Mouse (Mus musculus) thymus, postnatal 25 days (tissue): ENCODE measurements around the gene Foxf1.

Experiments
- DNase-seq: peaks from one replicate; pipeline ENCODE4 v3.0.0; 2022

The Foxf1 gene

GRCm38 (mm10) chr8:121115136-121115535, 30.9 kb downstream of the Foxf1 start:
- no peak for DNase-seq

DNA sequence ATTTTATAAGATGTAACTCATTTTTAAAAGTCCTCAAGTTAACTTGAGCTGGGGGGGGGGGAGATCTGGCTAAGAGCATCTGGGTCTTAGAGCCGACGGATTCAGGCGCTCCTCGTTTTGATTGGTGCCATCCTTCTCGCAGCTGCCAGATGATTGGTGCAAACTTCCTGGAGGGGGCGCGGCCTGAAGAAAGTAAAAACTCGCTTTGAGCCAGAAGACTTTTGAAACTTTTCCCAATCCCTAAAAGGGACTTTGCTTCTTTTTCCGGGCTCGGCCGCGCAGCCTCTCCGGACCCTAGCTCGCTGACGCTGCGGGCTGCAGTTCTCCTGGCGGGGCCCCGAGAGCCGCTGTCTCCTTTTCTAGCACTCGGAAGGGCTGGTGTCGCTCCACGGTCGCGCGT, 31.8 kb downstream of the Foxf1 start, which contains the start of gene Foxc2:
Gene Foxc2 (plus strand): TSS at position 224 of the 400 bp plus-strand sequence.
- peak; percentile 73 for DNase-seq

GRCm38 (mm10) chr8:121116591-121117185, 32.5 kb downstream of the Foxf1 start:
- no peak for DNase-seq

DNA sequence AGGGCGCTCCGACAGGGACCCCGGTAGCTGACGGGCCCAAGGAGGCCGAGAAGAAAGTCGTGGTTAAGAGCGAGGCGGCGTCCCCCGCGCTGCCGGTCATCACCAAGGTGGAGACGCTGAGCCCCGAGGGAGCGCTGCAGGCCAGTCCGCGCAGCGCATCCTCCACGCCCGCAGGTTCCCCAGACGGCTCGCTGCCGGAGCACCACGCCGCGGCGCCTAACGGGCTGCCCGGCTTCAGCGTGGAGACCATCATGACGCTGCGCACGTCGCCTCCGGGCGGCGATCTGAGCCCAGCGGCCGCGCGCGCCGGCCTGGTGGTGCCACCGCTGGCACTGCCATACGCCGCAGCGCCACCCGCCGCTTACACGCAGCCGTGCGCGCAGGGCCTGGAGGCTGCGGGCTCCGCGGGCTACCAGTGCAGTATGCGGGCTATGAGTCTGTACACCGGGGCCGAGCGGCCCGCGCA, 33.0 kb downstream of the Foxf1 start:
- DNase-seq: no peak

GRCm38 (mm10) chr8:121117906-121118305, 33.7 kb downstream of the Foxf1 start:
- DNase-seq: no peak

DNA sequence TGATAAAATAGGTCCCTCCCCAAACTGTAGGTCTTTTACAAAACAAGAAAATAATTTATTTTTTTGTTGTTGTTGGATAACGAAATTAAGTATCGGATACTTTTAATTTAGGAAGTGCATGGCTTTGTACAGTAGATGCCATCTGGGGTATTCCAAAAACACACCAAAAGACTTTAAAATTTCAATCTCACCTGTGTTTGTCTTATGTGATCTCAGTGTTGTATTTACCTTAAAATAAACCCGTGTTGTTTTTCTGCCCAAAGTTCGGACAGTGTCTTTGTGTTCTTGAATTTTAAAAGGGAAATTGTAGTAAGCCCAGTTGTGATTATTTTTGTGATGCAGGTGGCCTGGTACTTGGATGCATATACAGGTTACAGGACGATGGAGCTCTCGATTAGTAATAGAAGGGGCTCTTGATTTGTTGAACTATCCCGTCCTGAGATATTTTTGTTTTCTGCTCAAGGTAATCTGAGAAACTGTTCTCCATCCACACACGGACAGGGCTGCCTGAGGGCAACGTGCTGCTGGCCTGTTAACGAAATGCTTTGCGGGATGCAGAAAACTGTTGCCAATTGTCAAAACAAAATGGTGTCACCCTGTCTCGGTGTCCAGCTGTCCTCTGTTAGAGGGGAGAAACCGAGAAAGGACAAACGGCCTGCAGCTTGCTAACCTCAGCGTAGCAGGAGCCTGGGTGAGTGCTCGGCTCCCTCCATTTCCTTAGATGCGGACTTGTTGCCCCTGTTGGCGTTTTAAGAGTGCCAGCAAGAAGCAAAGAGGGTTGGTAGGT, 34.6 kb downstream of the Foxf1 start:
- no peak for DNase-seq

DNA sequence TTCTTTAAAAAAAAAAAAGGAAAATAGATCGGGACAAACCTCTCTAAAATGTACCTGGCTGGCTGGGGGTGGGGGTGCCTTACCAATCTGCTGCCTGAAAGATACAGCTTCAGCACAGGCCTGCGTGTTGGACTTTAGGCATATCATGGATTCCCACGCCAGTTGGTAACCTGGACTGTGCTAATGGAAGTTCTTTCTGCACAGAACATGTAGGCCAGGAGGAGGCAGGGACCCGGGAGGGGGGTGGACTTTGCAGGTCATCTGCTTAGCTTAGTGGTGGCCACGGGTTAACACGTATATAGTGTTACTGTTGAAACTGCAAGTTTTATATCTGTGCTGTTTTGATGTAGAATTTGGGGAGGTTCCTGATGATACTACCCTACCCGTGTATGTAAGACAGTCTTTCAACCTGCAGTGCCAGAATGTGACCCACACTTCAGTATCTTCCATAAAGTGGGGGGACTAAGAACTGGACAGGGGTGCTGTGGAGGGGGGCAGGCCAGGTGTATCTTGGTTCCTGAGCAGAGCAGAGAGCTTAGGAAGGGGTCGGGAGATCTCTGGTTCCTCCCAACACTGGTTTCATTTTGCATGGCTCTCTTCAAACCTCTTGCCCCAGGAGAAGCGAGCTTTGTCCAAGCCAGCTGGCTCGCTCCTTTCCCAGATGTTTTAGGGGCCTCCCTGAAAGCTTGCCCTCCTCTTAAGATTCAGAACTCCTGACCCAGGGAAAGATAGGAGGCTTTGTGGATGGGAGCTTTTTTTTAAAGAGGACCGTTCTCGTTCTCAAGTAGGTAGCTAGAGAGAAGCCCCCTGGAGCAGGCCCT, 35.7 kb downstream of the Foxf1 start:
- DNase-seq: no peak

GRCm38 (mm10) chr8:121120456-121121419, 36.6 kb downstream of the Foxf1 start:
- DNase-seq: no peak

DNA sequence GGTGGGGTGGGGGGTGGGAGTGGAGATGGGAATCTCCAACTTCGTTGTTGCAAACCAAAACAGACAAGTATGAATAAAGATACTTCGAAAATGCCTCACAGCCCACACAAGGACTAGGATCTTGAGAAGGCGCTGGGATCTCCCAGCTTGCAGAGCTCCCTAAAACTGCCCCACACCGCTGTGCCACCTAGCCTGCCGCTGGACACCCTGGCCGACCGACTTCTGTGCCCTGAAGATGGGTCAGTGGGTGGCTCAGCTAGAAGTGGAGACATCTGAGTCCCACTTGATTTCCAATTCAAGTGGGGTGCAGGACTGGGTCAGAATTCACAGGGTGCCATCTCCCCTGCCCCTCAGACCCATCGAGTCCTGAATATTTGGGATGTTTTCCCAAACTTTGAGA, 37.5 kb downstream of the Foxf1 start:
- DNase-seq: no peak

- no peak for DNase-seq
These were observed 38.2 kb downstream of the Foxf1 start for GRCm38 (mm10) chr8:121122368-121122767.

DNA sequence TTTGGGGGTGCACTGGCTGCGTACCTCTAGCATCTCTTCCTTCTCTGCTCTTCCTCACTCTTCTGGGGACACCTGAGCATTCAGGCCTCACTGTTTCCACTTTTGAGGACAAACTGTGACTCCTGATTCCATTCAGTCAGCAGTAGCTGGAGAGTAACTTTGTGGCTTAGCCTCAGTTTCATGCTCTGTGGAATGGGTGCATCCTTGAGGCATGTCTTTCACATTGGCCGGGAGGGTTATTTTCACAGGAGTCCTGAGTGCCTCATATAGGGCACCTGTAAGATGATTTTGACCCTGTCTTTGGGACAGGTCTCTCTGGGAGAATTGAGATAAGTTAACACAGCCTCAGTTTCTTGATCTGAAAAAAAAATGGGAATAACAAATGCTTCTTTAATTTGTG, 38.9 kb downstream of the Foxf1 start:
- no peak for DNase-seq

- DNase-seq: no peak
These were observed 40.5 kb downstream of the Foxf1 start for GRCm38 (mm10) chr8:121124547-121125239.

- DNase-seq: peak; percentile 25
These were observed 41.2 kb downstream of the Foxf1 start for GRCm38 (mm10) chr8:121125311-121125876.

DNA sequence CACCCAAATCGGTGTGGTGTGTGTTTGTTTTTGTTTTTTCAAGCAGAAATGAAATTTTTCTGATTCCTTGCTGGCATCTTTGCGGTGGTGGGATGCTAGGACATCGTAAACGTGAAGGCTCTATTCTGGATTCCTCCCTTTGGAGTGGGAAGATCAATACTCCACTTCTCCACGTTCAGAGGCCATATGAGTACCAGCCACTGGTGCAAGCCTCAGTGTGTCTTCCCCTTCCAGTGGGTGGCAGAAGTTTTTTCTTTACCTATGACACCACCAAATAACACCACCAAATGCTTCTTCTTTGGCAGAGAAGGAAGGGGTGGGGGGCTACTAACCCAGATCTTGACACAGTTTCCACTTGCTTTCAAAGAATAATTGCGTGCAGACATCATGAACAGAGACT, 42.0 kb downstream of the Foxf1 start:
- no peak for DNase-seq

- DNase-seq: no peak
These were observed 42.5 kb downstream of the Foxf1 start for GRCm38 (mm10) chr8:121126694-121127093.

DNA sequence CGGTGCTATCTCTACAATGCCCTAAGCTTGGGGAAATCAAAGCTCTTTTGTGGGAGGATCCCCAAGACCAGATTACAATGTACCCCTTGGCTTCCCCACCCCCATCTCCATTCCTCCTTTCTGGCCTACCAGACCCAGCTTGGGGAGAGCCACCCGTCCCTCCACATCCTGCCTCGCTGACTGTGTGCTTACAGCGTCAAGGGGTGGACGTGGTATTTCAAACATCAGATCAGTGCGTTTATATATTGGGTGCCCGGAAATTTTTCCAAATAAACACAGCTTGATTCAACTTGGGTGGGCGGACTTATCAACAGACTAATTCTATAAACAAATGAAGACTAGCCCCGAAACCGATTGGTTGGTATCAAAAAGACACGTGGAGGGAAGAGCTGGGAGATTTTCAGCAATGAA, 43.1 kb downstream of the Foxf1 start:
- no peak for DNase-seq

DNA sequence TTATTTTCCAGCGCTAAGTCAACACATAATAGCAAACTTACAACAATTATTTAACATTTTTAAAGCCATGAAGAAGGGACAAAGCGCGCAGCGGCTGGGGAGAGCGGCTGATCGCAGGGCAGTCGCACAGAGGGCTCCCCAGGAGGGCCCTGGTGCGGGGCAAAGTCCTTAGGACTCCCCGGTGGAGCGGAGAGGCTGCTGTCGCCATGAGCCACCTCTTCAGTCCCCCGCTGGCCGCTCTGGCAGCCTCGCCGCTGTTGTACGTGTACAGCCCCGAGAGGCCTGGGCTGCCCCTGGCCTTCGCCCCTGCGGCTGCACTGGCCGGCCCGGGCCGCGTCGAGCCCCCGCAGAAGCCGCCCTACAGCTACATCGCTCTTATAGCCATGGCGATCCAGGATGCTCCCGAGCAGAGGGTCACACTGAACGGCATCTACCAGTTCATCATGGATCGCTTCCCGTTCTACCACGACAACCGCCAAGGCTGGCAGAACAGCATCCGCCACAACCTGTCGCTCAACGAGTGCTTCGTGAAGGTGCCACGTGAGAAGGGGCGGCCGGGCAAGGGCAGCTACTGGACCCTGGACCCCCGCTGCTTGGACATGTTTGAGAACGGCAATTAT, 43.7 kb downstream of the Foxf1 start, which contains the start of gene Foxl1:
Gene Foxl1 (plus strand): TSS at position 185 of the 620 bp plus-strand sequence.
- no peak for DNase-seq

DNA sequence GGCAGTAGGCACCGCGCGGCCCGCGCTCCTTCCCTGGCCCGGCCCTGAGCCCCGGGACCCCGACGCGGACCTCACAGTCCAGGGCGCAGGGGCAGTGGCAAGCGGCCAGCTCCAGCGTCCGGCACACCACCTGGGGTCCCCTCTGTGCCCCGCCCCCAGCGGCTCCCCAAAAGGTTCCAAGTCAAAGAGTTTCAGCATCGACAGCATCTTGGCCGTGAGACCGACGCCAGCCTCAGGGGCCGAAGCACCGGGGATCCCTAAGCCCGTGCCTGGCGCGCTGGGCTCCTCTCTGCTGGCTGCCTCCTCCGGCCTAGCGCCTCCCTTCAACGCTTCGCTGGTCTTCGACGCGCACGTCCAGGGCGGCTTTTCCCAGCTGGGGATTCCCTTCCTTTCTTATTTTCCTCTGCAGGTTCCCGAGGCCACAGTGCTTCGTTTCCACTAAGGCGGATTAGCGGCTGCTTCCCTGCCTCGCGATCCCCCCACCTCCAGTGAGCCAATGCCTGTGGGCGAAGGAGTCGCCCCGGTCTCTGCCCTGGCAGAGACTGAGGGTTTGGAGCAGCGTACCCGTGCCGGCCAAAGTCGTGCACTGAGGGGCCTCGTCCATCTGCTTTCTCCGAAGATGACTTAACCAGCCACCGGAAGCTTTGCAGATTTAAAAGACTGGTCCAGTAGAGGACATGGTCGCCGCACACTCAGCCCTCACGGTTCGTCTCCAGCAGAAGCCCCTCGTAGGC, 44.5 kb downstream of the Foxf1 start:
- no peak for DNase-seq

GRCm38 (mm10) chr8:121129265-121129940, 45.2 kb downstream of the Foxf1 start:
- no peak for DNase-seq
